Comparison of ENCODE assay signal across 16 mouse cellular contexts in genomic region chr16:22289643-22290042, GRCm38 (mm10). TPM values are rescaled to one million over a fixed set of nuclear protein-coding genes. Genes with fewer than 3 reads are reported as not detected.
DNase-seq lines count a peak whose midpoint lies in the region; ATAC-seq and TF ChIP-seq lines count a peak whose summit lies in the region.
"Had no signal": no experiment of that assay in that cellular context is flagged by ENCODE, and none has a peak within 500 bp of the region (broad histone marks: within the 10 kb centered on the region; RNA-seq: fewer than 3 reads in every experiment).

No protein-coding gene starts in this region.

- no peaks in the 10 kb centered on the region for H3K36me3 ChIP-seq in intestine, postnatal 0 days (ENCODE audit: control insufficient read depth, insufficient read depth)
- H3K36me3 ChIP-seq in intestine, embryonic 15.5 days: no peaks in the 10 kb centered on the region
- no peaks in the 10 kb centered on the region for H3K36me3 ChIP-seq in midbrain, postnatal 0 days (ENCODE audit: insufficient read depth, low read length)
- H3K36me3 ChIP-seq in midbrain, embryonic 15.5 days (replicated peaks): no peaks in the 10 kb centered on the region
- H3K36me3 ChIP-seq: heart, embryonic 13.5 days; hindbrain, embryonic 10.5 days had no signal

- H3K4me2 ChIP-seq in intestine, postnatal 0 days (replicated peaks; ENCODE audit: low read depth): no peak overlapping the region
- H3K4me2 ChIP-seq in intestine, embryonic 15.5 days (replicated peaks): no peak overlapping the region
- H3K4me2 ChIP-seq in midbrain, postnatal 0 days (ENCODE audit: low read depth, low read length, poor library complexity, severe bottlenecking): no peak overlapping the region
- H3K4me2 ChIP-seq in midbrain, embryonic 15.5 days: no peak overlapping the region
- H3K4me2 ChIP-seq: heart, embryonic 13.5 days had no signal

- H3K4me3 ChIP-seq in cerebellum, adult 2 months (replicated peaks; ENCODE audit: insufficient read depth, low read depth, low read length): no peak overlapping the region
- no peak overlapping the region for H3K4me3 ChIP-seq in intestine, postnatal 0 days (ENCODE audit: low read depth, low read length)
- no peak overlapping the region for H3K4me3 ChIP-seq in intestine, embryonic 15.5 days (replicated peaks)
- H3K4me3 ChIP-seq in midbrain, postnatal 0 days (ENCODE audit: low read depth, low read length): no peak overlapping the region
- H3K4me3 ChIP-seq in midbrain, embryonic 15.5 days: no peak overlapping the region
- H3K4me3 ChIP-seq: heart, embryonic 13.5 days; hindbrain, embryonic 10.5 days; myocyte had no signal

- no peak overlapping the region for H3K27ac ChIP-seq in cerebellum, adult 2 months (ENCODE audit: insufficient read depth, low read length)
- no peak overlapping the region for H3K27ac ChIP-seq in intestine, postnatal 0 days (ENCODE audit: low read depth, low read length)
- no peak overlapping the region for H3K27ac ChIP-seq in intestine, embryonic 15.5 days
- H3K27ac ChIP-seq in midbrain, postnatal 0 days (ENCODE audit: low read depth, low read length): no peak overlapping the region
- H3K27ac ChIP-seq in midbrain, embryonic 15.5 days: no peak overlapping the region
- H3K27ac ChIP-seq: heart, embryonic 13.5 days; hindbrain, embryonic 10.5 days had no signal

- no peak for DNase-seq in cerebellum, adult 2 months
- DNase-seq in cerebellum, postnatal 36 days: no peak
- DNase-seq in midbrain, postnatal 0 days (ENCODE audit: low spot score): peak; percentile 56
- no peak for DNase-seq in right cerebral cortex, postnatal 14 days
- no peak for DNase-seq in spleen, postnatal 36 days (ENCODE audit: low spot score in 2 of 2)
- DNase-seq: adrenal gland, adult 2 months; cerebellum, adult 18-20 months; gastrocnemius, postnatal 25 days; lung, postnatal 10 days had no signal

- ATAC-seq in intestine, postnatal 0 days: no peak
- ATAC-seq in intestine, embryonic 15.5 days: no peak
- ATAC-seq in midbrain, postnatal 0 days (ENCODE audit: low FRiP score): no peak
- no peak for ATAC-seq in midbrain, embryonic 15.5 days (replicated peaks)
- ATAC-seq: forebrain, embryonic 16.5 days had no signal

- no peak overlapping the region for H3K9ac ChIP-seq in intestine, postnatal 0 days (ENCODE audit: low read depth, low read length)
- no peak overlapping the region for H3K9ac ChIP-seq in intestine, embryonic 15.5 days
- H3K9ac ChIP-seq in midbrain, postnatal 0 days (replicated peaks; ENCODE audit: low read length, poor library complexity, severe bottlenecking): no peak overlapping the region
- no peak overlapping the region for H3K9ac ChIP-seq in midbrain, embryonic 15.5 days
- H3K9ac ChIP-seq: heart, embryonic 13.5 days had no signal

- H3K9me3 ChIP-seq in intestine, postnatal 0 days (ENCODE audit: control insufficient read depth): no peaks in the 10 kb centered on the region
- no peaks in the 10 kb centered on the region for H3K9me3 ChIP-seq in intestine, embryonic 15.5 days
- H3K9me3 ChIP-seq in midbrain, postnatal 0 days (ENCODE audit: low read length): no peaks in the 10 kb centered on the region
- H3K9me3 ChIP-seq in midbrain, embryonic 15.5 days: no peaks in the 10 kb centered on the region

- TF ChIP-seq POLR2A in cerebellum, adult 2 months (IDR thresholded peaks at IDR 0.05; ENCODE audit: borderline replicate concordance, insufficient read depth, low read length): no peak

- 41% methylated on average over 2 of the region's 2 CpGs for WGBS in cerebellum, adult 2 months
- WGBS in intestine, postnatal 0 days: 77% methylated on average over 2 of the region's 2 CpGs
- WGBS in intestine, embryonic 15.5 days: 77% methylated on average over 2 of the region's 2 CpGs
- 32% methylated on average over 2 of the region's 2 CpGs for WGBS in midbrain, postnatal 0 days
- WGBS in midbrain, embryonic 15.5 days: 32% methylated on average over 2 of the region's 2 CpGs

- peak; percentile 22; the same call in 1 of the 2 replicates for TF ChIP-seq CTCF in cerebellum, adult 2 months (IDR thresholded peaks at IDR 0.05; ENCODE audit: borderline replicate concordance, insufficient read depth, low read depth, low read length)
- TF ChIP-seq CTCF in intestine, postnatal 0 days (IDR thresholded peaks at IDR 0.05; ENCODE audit: low read depth): peak; percentile 46
- TF ChIP-seq CTCF in midbrain, postnatal 0 days (IDR thresholded peaks at IDR 0.05): peak; percentile 70

- no peaks in the 10 kb centered on the region for H3K27me3 ChIP-seq in cerebellum, adult 2 months (ENCODE audit: control insufficient read depth, insufficient read depth, low read length)
- no peaks in the 10 kb centered on the region for H3K27me3 ChIP-seq in intestine, postnatal 0 days (replicated peaks; ENCODE audit: control insufficient read depth, insufficient read depth, low read length)
- H3K27me3 ChIP-seq in intestine, embryonic 15.5 days (replicated peaks): no peaks in the 10 kb centered on the region
- H3K27me3 ChIP-seq in midbrain, postnatal 0 days (ENCODE audit: insufficient read depth, low read length): no peaks in the 10 kb centered on the region
- H3K27me3 ChIP-seq in midbrain, embryonic 15.5 days (replicated peaks): no peaks in the 10 kb centered on the region
- H3K27me3 ChIP-seq: heart, embryonic 13.5 days had no signal

- H3K4me1 ChIP-seq in cerebellum, adult 2 months (ENCODE audit: control insufficient read depth, insufficient read depth, low read length): no peaks in the 10 kb centered on the region
- no peaks in the 10 kb centered on the region for H3K4me1 ChIP-seq in intestine, postnatal 0 days (replicated peaks; ENCODE audit: control insufficient read depth, insufficient read depth, low read length)
- H3K4me1 ChIP-seq in intestine, embryonic 15.5 days (replicated peaks): no peaks in the 10 kb centered on the region
- no peaks in the 10 kb centered on the region for H3K4me1 ChIP-seq in midbrain, postnatal 0 days (ENCODE audit: insufficient read depth, low read length)
- no peaks in the 10 kb centered on the region for H3K4me1 ChIP-seq in midbrain, embryonic 15.5 days
- H3K4me1 ChIP-seq: heart, embryonic 13.5 days; hindbrain, embryonic 10.5 days had no signal

RNA-seq across cellular contexts. Expression of gene Tra2b, which starts 23.8 kb away (rescaled TPM):
- 79.5 and 84.9 TPM in 2 replicates for polyA plus RNA-seq in cerebellum, adult 2 months (2012; rRNA removed)
- polyA plus RNA-seq in intestine, postnatal 0 days (2015; fragmentation: Nextera tagmentation; extraction: Ambion mirVana): 132 and 134 TPM in 2 replicates
- polyA plus RNA-seq in intestine, embryonic 15.5 days (2015; fragmentation: Nextera tagmentation; extraction: Ambion mirVana): 304 and 336 TPM in 2 replicates
- 128 and 170 TPM in 2 replicates for total RNA-seq in midbrain, postnatal 0 days (2014; rRNA removed)
- polyA plus RNA-seq in midbrain, postnatal 0 days (2015; fragmentation: Nextera tagmentation; extraction: Ambion mirVana): 179 and 208 TPM in 2 replicates
- 258 and 265 TPM in 2 replicates for polyA plus RNA-seq in midbrain, embryonic 15.5 days (2015; fragmentation: Nextera tagmentation; extraction: Ambion mirVana)
